Mouse (Mus musculus) forebrain, embryonic 14.5 days (tissue): ENCODE data around the gene Slc44a5. TPM values are rescaled to one million over a fixed set of nuclear protein-coding genes. Genes with fewer than 3 reads are reported as not detected.
A peak's percentile ranks its signal among the peaks of the same experiment; 100 is the strongest.

ENCODE experiments used
- ATAC-seq: fragments of 200-750 bp; cut with Nextera tagmentation; 2 replicates; pipeline ENCODE4 v1.8.0; 2017; ENCODE audit warnings: mild to moderate bottlenecking, moderate library complexity
- DNase-seq: peaks from one replicate; pipeline ENCODE4 v3.0.0-alpha.2; 2015; ENCODE audit warnings: low spot score
- H3K27ac ChIP-seq: fragments of 300-500 bp; sonication (generic); 2 replicates; pipeline ENCODE4 v1.5.1; 2014; ENCODE audit warnings: low read depth, mild to moderate bottlenecking, control low read depth, low read length, moderate library complexity
- H3K27me3 ChIP-seq: fragments of 300-500 bp; sonication (generic); replicated peaks from 2 replicates; pipeline ENCODE4 v1.6.1; 2014; ENCODE audit warnings: low read length, control low read depth, mixed read lengths; ENCODE audit not compliant: control insufficient read depth, insufficient read depth
- H3K36me3 ChIP-seq: fragments of 300-500 bp; sonication (generic); 2 replicates; pipeline ENCODE4 v1.6.1; 2014; ENCODE audit warnings: low read length, control low read depth; ENCODE audit not compliant: control insufficient read depth, insufficient read depth
- H3K4me1 ChIP-seq: fragments of 300-500 bp; sonication (generic); 2 replicates; pipeline ENCODE4 v1.6.1; 2014; ENCODE audit warnings: antibody characterized with exemption, low read length, control low read depth; ENCODE audit not compliant: control insufficient read depth, insufficient read depth
- H3K4me2 ChIP-seq: fragments of 300-500 bp; sonication (generic); 2 replicates; pipeline ENCODE4 v1.6.1; 2014; ENCODE audit warnings: mild to moderate bottlenecking, control low read depth, low read length
- H3K4me3 ChIP-seq: fragments of 300-500 bp; sonication (generic); 2 replicates; pipeline ENCODE4 v1.5.1; 2014; ENCODE audit warnings: low read depth, low read length, control low read depth
- H3K9ac ChIP-seq: fragments of 300-500 bp; sonication (generic); 2 replicates; pipeline ENCODE4 v1.6.1; 2014; ENCODE audit warnings: mild to moderate bottlenecking, low read length, control low read depth, moderate library complexity
- H3K9me3 ChIP-seq: fragments of 300-500 bp; sonication (generic); replicated peaks from 2 replicates; pipeline ENCODE4 v1.6.1; 2016; ENCODE audit warnings: low read length, control low read depth, mixed read lengths; ENCODE audit not compliant: control insufficient read depth
- WGBS: fragments of 180-500 bp; shearing (Covaris S2); extraction: QIAGEN DNeasy Blood & Tissue Kit; methylation state at CpG from one replicate; pipeline ENCODE4 v1.1.7; 2014; 5-methylcytosine and 5-hydroxymethylcytosine counted together
- polyA plus RNA-seq: library from polyadenylated mRNA; unstranded; fragments of >200 nt; fragmentation: Nextera tagmentation; extraction: Ambion mirVana; gene quantifications from 2 replicates; pipeline ENCODE4 v1.2.1, GENCODE M21; 2014

Slc44a5 gene
- polyA plus RNA-seq, 1 experiment from 2014 or later: 10.5 TPM

GRCm38 (mm10) chr3:154269757-154270366 is 296.6 kb downstream of the Slc44a5 start:
- H3K4me3 ChIP-seq: peak overlapping the region; percentile 17
- H3K27ac ChIP-seq: no peak overlapping the region
- H3K9me3 ChIP-seq: no peaks in the 10 kb centered on the region
- no peaks in the 10 kb centered on the region for H3K36me3 ChIP-seq
- peaks cover 3% of the 10 kb centered on the region; the same call in 1 of the 2 replicates for H3K4me1 ChIP-seq
- peak overlapping the region; percentile 55; the same call in 1 of the 2 replicates for H3K9ac ChIP-seq
- H3K4me2 ChIP-seq: peak overlapping the region; percentile 55
- 11% methylated on average over 19 of the region's 19 CpGs for WGBS
- ATAC-seq (peak; percentile 91), DNase-seq (peak; percentile 85)
- no peaks in the 10 kb centered on the region for H3K27me3 ChIP-seq

GRCm38 (mm10) chr3:154274681-154275080 is 301.4 kb downstream of the Slc44a5 start:
- H3K27ac ChIP-seq: no peak overlapping the region
- no peak for ATAC-seq
- no peaks in the 10 kb centered on the region for H3K9me3 ChIP-seq
- H3K4me3 ChIP-seq: no peak overlapping the region
- H3K4me1 ChIP-seq: peaks cover 3% of the 10 kb centered on the region; the same call in 1 of the 2 replicates
- H3K27me3 ChIP-seq: no peaks in the 10 kb centered on the region
- WGBS: 97% methylated on average over 3 of the region's 3 CpGs
- no peak overlapping the region for H3K9ac ChIP-seq
- H3K4me2 ChIP-seq: no peak overlapping the region
- DNase-seq: no peak
- H3K36me3 ChIP-seq: no peaks in the 10 kb centered on the region

GRCm38 (mm10) chr3:154284260-154284659 is 311.0 kb downstream of the Slc44a5 start:
- no peaks in the 10 kb centered on the region for H3K4me1 ChIP-seq
- no peak overlapping the region for H3K27ac ChIP-seq
- WGBS: 82% methylated on average over 3 of the region's 3 CpGs
- no peak overlapping the region for H3K9ac ChIP-seq
- H3K36me3 ChIP-seq: no peaks in the 10 kb centered on the region
- H3K27me3 ChIP-seq: no peaks in the 10 kb centered on the region
- ATAC-seq (no peak), DNase-seq (no peak)
- no peak overlapping the region for H3K4me2 ChIP-seq
- H3K4me3 ChIP-seq: no peak overlapping the region
- H3K9me3 ChIP-seq: no peaks in the 10 kb centered on the region

- 51% methylated on average over 4 of the region's 4 CpGs for WGBS
- Histone ChIP-seq H3K9me3 (no peaks in the 10 kb centered on the region), H3K4me1 (no peaks in the 10 kb centered on the region), H3K4me3 (no peak overlapping the region), H3K27me3 (no peaks in the 10 kb centered on the region), H3K9ac (no peak overlapping the region), H3K4me2 (no peak overlapping the region), H3K27ac (no peak overlapping the region), H3K36me3 (no peaks in the 10 kb centered on the region)
- ATAC-seq (no peak), DNase-seq (no peak)
These were observed 312.1 kb downstream of the Slc44a5 start for GRCm38 (mm10) chr3:154285351-154285750.

GRCm38 (mm10) chr3:154287217-154287616 is 314.0 kb downstream of the Slc44a5 start:
- Histone ChIP-seq H3K27ac (no peak overlapping the region), H3K9ac (no peak overlapping the region), H3K4me3 (no peak overlapping the region), H3K36me3 (no peaks in the 10 kb centered on the region), H3K9me3 (no peaks in the 10 kb centered on the region), H3K4me1 (no peaks in the 10 kb centered on the region), H3K27me3 (no peaks in the 10 kb centered on the region), H3K4me2 (no peak overlapping the region)
- DNase-seq (no peak), ATAC-seq (no peak)
- WGBS: 88% methylated on average over 2 of the region's 2 CpGs

- 87% methylated on average over 4 of the region's 4 CpGs for WGBS
- no peaks in the 10 kb centered on the region for H3K4me1 ChIP-seq
- no peaks in the 10 kb centered on the region for H3K9me3 ChIP-seq
- no peaks in the 10 kb centered on the region for H3K36me3 ChIP-seq
- no peak for DNase-seq
- H3K27ac ChIP-seq: no peak overlapping the region
- no peak overlapping the region for H3K4me3 ChIP-seq
- no peak for ATAC-seq
- no peak overlapping the region for H3K4me2 ChIP-seq
- no peaks in the 10 kb centered on the region for H3K27me3 ChIP-seq
- H3K9ac ChIP-seq: no peak overlapping the region
These were observed 315.3 kb downstream of the Slc44a5 start for GRCm38 (mm10) chr3:154288429-154289069.

- Histone ChIP-seq H3K4me1 (no peaks in the 10 kb centered on the region), H3K4me2 (no peak overlapping the region), H3K4me3 (no peak overlapping the region), H3K9me3 (no peaks in the 10 kb centered on the region), H3K27ac (no peak overlapping the region), H3K9ac (no peak overlapping the region), H3K27me3 (no peaks in the 10 kb centered on the region), H3K36me3 (no peaks in the 10 kb centered on the region)
- ATAC-seq: no peak
- no peak for DNase-seq
- 83% methylated on average over 2 of the region's 2 CpGs for WGBS
These were observed 317.1 kb downstream of the Slc44a5 start for GRCm38 (mm10) chr3:154290351-154290750.

GRCm38 (mm10) chr3:154292126-154292525 is 318.9 kb downstream of the Slc44a5 start:
- Histone ChIP-seq H3K4me1 (no peaks in the 10 kb centered on the region), H3K36me3 (no peaks in the 10 kb centered on the region), H3K9ac (no peak overlapping the region), H3K4me3 (no peak overlapping the region), H3K9me3 (no peaks in the 10 kb centered on the region), H3K27ac (no peak overlapping the region), H3K4me2 (no peak overlapping the region), H3K27me3 (no peaks in the 10 kb centered on the region)
- 78% methylated on average over 5 of the region's 5 CpGs for WGBS
- no peak for DNase-seq
- ATAC-seq: no peak

GRCm38 (mm10) chr3:154293839-154294490 is 320.7 kb downstream of the Slc44a5 start:
- 85% methylated on average over 9 of the region's 9 CpGs for WGBS
- H3K36me3 ChIP-seq: no peaks in the 10 kb centered on the region
- no peak overlapping the region for H3K4me3 ChIP-seq
- no peak overlapping the region for H3K4me2 ChIP-seq
- no peak overlapping the region for H3K27ac ChIP-seq
- no peaks in the 10 kb centered on the region for H3K4me1 ChIP-seq
- no peak overlapping the region for H3K9ac ChIP-seq
- H3K9me3 ChIP-seq: no peaks in the 10 kb centered on the region
- no peaks in the 10 kb centered on the region for H3K27me3 ChIP-seq
- ATAC-seq (no peak), DNase-seq (no peak)
